Mouse (Mus musculus) limb, embryonic 13.5 days (tissue): ENCODE measurements around the gene Sec1. TPM values are rescaled to one million over a fixed set of nuclear protein-coding genes. Genes with fewer than 3 reads are reported as not detected.
"Not testable (repeated sequence)": the region's sequence is repeated elsewhere in the genome, so short reads cannot be mapped to it uniquely, and the experiment has no call there.

Experiments used
- ATAC-seq: fragments of 200-750 bp; cut with Nextera tagmentation; 2 replicates; pipeline ENCODE4 v1.8.0; 2017; ENCODE audit warnings: low read depth, moderate number of reproducible peaks, moderate TSS enrichment; ENCODE audit not compliant: low FRiP score
- H3K27ac ChIP-seq: fragments of 300-500 bp; sonication (generic); 2 replicates; pipeline ENCODE4 v1.5.1; 2015; ENCODE audit warnings: inconsistent platforms, mild to moderate bottlenecking, moderate library complexity
- H3K27me3 ChIP-seq: fragments of 300-500 bp; sonication (generic); 2 replicates; pipeline ENCODE4 v1.6.1; 2015; ENCODE audit warnings: mild to moderate bottlenecking, inconsistent platforms
- H3K36me3 ChIP-seq: fragments of 300-500 bp; sonication (generic); 2 replicates; pipeline ENCODE4 v1.6.1; 2015; ENCODE audit warnings: inconsistent platforms, mild to moderate bottlenecking, moderate library complexity
- H3K4me1 ChIP-seq: fragments of 300-500 bp; sonication (generic); 2 replicates; pipeline ENCODE4 v1.6.1; 2015; ENCODE audit warnings: inconsistent platforms
- H3K4me2 ChIP-seq: fragments of 300-500 bp; sonication (generic); replicated peaks from 2 replicates; pipeline ENCODE4 v1.6.1; 2015; ENCODE audit warnings: inconsistent platforms, mild to moderate bottlenecking, moderate library complexity
- H3K4me3 ChIP-seq: fragments of 300-500 bp; sonication (generic); 2 replicates; pipeline ENCODE4 v1.5.1; 2015; ENCODE audit warnings: moderate library complexity, mild to moderate bottlenecking, inconsistent platforms
- H3K9ac ChIP-seq: fragments of 300-500 bp; sonication (generic); 2 replicates; pipeline ENCODE4 v1.6.1; 2015; ENCODE audit warnings: mild to moderate bottlenecking, inconsistent platforms
- H3K9me3 ChIP-seq: fragments of 300-500 bp; sonication (generic); 2 replicates; pipeline ENCODE4 v1.6.1; 2016; ENCODE audit warnings: inconsistent platforms
- WGBS: fragments of 180-500 bp; shearing (Covaris S2); methylation state at CpG from one replicate; pipeline ENCODE4 v1.1.7; 2015; 5-methylcytosine and 5-hydroxymethylcytosine counted together
- polyA plus RNA-seq: library from polyadenylated mRNA; unstranded; fragments of >200 nt; fragmentation: Nextera tagmentation; extraction: Ambion mirVana; gene quantifications from 2 replicates; pipeline ENCODE4 v1.2.1, GENCODE M21; 2015

The Sec1 gene
- polyA plus RNA-seq, 1 experiment from 2014 or later, result 0.45 TPM

DNA sequence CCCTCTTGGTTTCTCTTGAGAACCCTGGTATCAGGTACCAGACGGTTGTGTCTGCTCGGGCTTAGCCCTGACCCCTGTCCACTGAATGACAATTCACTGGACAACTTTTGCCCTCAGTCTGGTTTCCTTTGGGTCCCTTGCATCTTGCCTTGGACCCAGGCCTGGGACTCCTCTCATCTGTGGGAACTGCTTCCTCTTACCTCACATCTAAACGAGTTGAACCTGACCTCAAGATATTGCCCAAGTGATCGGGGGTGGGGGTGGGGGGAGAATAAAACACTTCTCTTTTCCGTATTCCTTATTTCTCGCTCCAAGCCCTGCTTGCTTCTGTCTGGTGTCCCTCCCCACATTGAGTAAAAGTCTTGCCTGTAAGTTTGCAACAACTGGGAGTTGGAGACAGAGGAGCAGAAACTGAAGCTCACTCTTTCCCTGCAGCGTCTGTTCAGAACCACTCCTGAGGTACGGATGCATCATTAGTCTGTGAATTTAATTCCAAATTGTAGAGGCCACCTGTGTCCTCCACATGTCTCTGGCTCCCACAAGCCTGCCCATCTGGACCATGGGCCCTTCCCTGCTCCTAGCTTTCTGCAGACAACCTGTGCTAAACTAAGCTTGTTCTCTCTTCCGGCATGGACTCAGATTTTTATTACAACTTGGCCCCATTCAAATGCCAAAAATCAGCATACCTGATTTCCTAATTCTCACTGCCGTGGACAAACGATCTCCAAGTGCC lies 33.3 kb downstream of the Sec1 start:
- WGBS, result 78% methylated on average over 11 of the region's 11 CpGs
- Histone ChIP-seq H3K4me1 (peaks cover 10% of the 10 kb centered on the region; the same call in 1 of the 2 replicates), H3K36me3 (no peaks in the 10 kb centered on the region), H3K4me3 (no peak overlapping the region), H3K9me3 (no peaks in the 10 kb centered on the region), H3K4me2 (no peak overlapping the region), H3K9ac (no peak overlapping the region), H3K27me3 (no peaks in the 10 kb centered on the region), H3K27ac (no peak overlapping the region)
- no peak for ATAC-seq

DNA sequence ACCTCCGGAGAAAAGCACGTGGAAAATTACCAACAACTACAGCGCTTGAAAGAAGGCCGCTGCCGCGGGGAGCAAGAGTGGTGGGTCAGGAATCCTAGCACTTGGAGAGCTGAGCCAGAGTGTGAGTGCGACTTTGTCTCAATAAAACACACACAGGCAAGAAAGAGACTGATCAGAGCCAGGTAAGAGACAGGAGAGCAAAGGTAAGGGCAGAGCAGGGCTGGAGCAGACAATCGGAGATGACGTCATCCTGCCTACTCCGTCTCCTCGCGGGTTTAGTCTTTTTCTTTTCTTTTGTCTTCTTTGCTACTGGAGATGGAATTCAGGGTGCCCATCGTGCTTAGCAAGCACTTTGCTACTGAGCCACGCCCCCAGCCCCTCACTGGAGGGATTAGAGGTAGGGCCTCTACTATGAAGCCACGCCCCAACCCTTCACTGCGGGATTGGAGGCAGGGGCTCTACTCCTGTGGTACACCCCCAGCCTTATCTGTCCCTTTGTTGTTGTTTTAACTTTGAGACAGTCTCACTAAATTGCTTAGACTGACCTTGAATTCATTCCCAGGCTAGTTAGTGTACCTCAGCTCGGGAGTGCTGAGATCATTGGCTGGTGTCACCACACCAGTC lies 39.7 kb downstream of the Sec1 start:
- ATAC-seq, result no peak; the same call in 1 of the 2 replicates
- H3K9ac ChIP-seq, result 0 out of 2 replicates have a peak overlapping the region, but pooled peaks have one; percentile 8
- peak overlapping the region; percentile 11; the same call in 1 of the 2 replicates for H3K4me3 ChIP-seq
- no peaks in the 10 kb centered on the region for H3K27me3 ChIP-seq
- H3K9me3 ChIP-seq, result no peaks in the 10 kb centered on the region
- peaks cover 12% of the 10 kb centered on the region; the same call in 1 of the 2 replicates for H3K4me1 ChIP-seq
- H3K27ac ChIP-seq, result no peak overlapping the region
- H3K4me2 ChIP-seq, result peak overlapping the region; percentile 38
- no peaks in the 10 kb centered on the region for H3K36me3 ChIP-seq
- 35% methylated on average over 17 of the region's 17 CpGs for WGBS

- not testable (repeated sequence) for H3K27me3 ChIP-seq, H3K4me1 ChIP-seq, H3K36me3 ChIP-seq, H3K9me3 ChIP-seq, H3K9ac ChIP-seq, ATAC-seq, H3K27ac ChIP-seq, H3K4me2 ChIP-seq, H3K4me3 ChIP-seq
- WGBS, result 92% methylated on average over 20 of the region's 20 CpGs
Measured at GRCm38 (mm10) chr7:45650484-45650883, 43.7 kb downstream of the Sec1 start.

DNA sequence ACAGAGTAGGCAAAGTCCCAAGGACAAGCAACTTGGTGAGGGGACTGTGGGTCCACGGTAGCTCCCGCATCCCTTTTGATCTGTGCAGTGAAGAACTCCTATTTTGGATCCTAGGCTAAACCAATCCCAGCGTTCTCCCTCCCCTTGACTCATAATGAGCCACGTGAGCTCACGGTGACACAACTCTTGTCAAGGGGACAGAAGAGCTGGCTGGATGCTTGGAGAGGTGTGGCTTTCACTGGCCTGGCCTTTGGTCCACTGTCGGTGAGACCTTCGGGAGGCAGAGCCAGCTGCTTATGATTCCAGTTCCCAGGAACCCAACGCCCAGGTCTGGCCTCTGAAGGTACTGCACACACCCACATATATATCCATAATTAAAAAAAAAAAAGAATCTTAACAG lies 44.9 kb downstream of the Sec1 start:
- no peak overlapping the region for H3K4me2 ChIP-seq
- H3K4me3 ChIP-seq, result no peak overlapping the region
- no peak for ATAC-seq
- H3K9ac ChIP-seq, result no peak overlapping the region
- no peaks in the 10 kb centered on the region for H3K9me3 ChIP-seq
- whole genome bisulfite sequencing, result 77% methylated on average over 8 of the region's 8 CpGs
- no peak overlapping the region for H3K27ac ChIP-seq
- no peaks in the 10 kb centered on the region for H3K27me3 ChIP-seq
- no peaks in the 10 kb centered on the region for H3K36me3 ChIP-seq
- peaks cover 6% of the 10 kb centered on the region for H3K4me1 ChIP-seq

- Histone ChIP-seq H3K9ac (no peak overlapping the region), H3K9me3 (no peaks in the 10 kb centered on the region), H3K4me1 (peaks cover 24% of the 10 kb centered on the region), H3K27me3 (no peaks in the 10 kb centered on the region), H3K36me3 (no peaks in the 10 kb centered on the region), H3K4me2 (no peak overlapping the region), H3K27ac (no peak overlapping the region), H3K4me3 (no peak overlapping the region)
- WGBS, result 81% methylated on average over 4 of the region's 4 CpGs
- no peak for ATAC-seq
Measured at GRCm38 (mm10) chr7:45646671-45647070, 47.5 kb downstream of the Sec1 start.

DNA sequence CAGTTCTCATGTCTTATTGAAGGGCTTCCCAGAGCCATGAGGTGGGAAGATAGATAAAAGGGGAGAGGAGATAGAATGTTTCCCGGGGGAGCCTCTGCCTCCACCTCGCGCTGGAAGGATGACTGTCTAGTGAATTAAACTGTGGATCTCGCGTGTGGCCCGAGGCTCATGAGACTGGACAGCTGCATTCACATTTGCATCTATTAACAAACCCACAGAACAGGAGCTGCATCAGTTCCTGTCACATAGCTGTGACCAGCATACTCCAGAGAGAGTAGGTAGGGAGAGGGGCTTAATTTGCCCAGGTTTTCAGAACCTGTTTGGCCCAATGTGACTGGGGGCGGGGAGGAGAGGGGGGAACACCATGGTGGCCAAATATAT lies 48.6 kb downstream of the Sec1 start:
- Histone ChIP-seq H3K9me3 (no peaks in the 10 kb centered on the region), H3K4me1 (peaks cover 35% of the 10 kb centered on the region), H3K4me3 (no peak overlapping the region), H3K27me3 (no peaks in the 10 kb centered on the region), H3K9ac (no peak overlapping the region), H3K27ac (no peak overlapping the region), H3K36me3 (no peaks in the 10 kb centered on the region), H3K4me2 (no peak overlapping the region)
- ATAC-seq, result no peak
- 87% methylated on average over 7 of the region's 7 CpGs for WGBS

DNA sequence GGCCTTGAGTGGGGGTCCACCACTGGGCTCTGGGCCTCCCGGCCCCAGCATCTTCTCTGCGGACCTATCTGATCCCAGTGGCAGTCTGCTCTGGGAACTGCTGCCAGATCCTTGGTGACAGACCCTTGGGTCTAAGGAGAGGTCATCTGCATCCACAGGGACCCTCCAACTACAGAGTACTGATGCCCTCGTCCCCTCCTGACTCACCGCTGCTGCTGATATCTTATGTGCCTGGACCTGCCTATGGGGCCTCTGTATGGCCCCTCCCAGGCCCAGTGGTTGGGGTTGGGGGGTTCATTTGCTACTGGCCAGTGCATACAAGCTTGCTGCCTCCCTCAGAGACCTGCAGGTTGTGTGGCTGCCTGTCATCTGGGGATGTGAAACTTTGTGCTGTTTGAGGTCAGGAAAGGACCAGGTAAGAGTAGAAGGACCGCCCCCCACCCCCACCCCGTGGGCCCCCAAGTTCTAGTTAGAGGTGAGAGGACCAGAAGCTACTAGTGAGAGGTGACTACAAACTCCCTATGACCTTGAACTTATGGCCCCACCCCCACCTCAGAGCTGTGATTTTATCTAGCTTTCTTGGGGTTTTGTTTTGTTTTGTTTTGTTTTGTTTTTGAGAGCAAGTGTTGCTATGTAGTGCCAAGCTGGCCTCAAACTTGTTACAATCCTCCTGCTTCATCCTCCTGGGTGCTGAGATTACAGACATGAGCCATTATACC lies 49.2 kb downstream of the Sec1 start:
- ATAC-seq, result no peak
- H3K36me3 ChIP-seq, result no peaks in the 10 kb centered on the region
- WGBS, result 61% methylated on average over 6 of the region's 6 CpGs
- H3K4me1 ChIP-seq, result peaks cover 35% of the 10 kb centered on the region
- H3K4me2 ChIP-seq, result peak overlapping the region; percentile 80
- H3K4me3 ChIP-seq, result peak overlapping the region; percentile 43
- H3K9ac ChIP-seq, result 0 out of 2 replicates have a peak overlapping the region, but pooled peaks have one; percentile 57
- no peaks in the 10 kb centered on the region for H3K9me3 ChIP-seq
- no peaks in the 10 kb centered on the region for H3K27me3 ChIP-seq
- H3K27ac ChIP-seq, result 0 out of 2 replicates have a peak overlapping the region, but pooled peaks have one; percentile 84

- H3K36me3 ChIP-seq, result no peaks in the 10 kb centered on the region
- H3K9me3 ChIP-seq, result no peaks in the 10 kb centered on the region
- peak overlapping the region; percentile 57 for H3K9ac ChIP-seq
- H3K27ac ChIP-seq, result peak overlapping the region; percentile 84
- 4% methylated on average over 18 of the region's 18 CpGs for WGBS
- H3K4me3 ChIP-seq, result peak overlapping the region; percentile 43
- no peaks in the 10 kb centered on the region for H3K27me3 ChIP-seq
- peaks cover 35% of the 10 kb centered on the region for H3K4me1 ChIP-seq
- 0 out of 2 replicates have a peak, but pooled peaks have one; percentile 12 for ATAC-seq
- peak overlapping the region; percentile 80 for H3K4me2 ChIP-seq
Measured at GRCm38 (mm10) chr7:45644183-45644582, 50.0 kb downstream of the Sec1 start.

GRCm38 (mm10) chr7:45643441-45644178 lies 50.6 kb downstream of the Sec1 start:
- Histone ChIP-seq H3K27me3 (no peaks in the 10 kb centered on the region), H3K27ac (peak overlapping the region; percentile 94), H3K9me3 (no peaks in the 10 kb centered on the region), H3K9ac (peak overlapping the region; percentile 84), H3K4me2 (peak overlapping the region; percentile 80), H3K36me3 (no peaks in the 10 kb centered on the region), H3K4me3 (peak overlapping the region; percentile 55), H3K4me1 (peaks cover 35% of the 10 kb centered on the region)
- under 1% methylated on average over 28 of the region's 28 CpGs for WGBS
- ATAC-seq, result peak; percentile 91

DNA sequence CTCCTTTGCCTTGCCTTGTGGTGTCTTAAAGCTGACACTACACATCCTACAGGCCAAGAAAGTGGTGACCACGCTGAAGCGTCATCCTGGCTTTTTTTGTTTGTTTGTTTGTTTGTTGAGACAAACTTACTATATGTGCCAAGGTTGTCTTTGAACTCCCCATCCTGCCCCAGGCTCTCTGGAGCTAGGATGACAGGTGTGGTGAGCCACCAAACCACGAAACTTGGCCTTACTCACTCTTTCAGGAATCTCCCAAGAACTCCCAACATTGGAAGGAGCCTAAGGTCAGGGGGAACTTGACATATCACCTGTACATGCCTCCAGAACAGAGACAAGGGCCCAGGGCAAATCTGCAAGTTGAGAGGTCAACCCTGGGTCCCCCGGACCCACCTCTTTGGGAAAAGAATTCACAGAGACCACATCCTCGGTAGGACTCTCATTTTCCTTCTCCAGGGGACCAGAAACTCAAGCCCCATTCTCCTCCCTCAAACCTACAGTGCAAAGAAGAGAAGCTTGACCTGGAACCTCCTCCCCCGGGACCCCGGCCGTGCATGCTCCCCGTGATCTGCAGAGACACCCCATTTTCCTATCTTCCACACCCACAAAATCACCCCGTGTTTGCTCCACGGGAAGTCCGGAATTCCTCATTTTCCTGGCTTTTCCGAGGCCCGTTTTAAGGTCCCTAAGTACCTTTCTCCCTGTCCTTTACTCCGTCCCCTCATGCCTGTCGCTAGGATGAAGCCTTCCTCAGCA lies 51.5 kb downstream of the Sec1 start:
- H3K4me2 ChIP-seq, result peak overlapping the region; percentile 80
- peak overlapping the region; percentile 55 for H3K4me3 ChIP-seq
- peak overlapping the region; percentile 94 for H3K27ac ChIP-seq
- no peaks in the 10 kb centered on the region for H3K27me3 ChIP-seq
- 32% methylated on average over 16 of the region's 16 CpGs for WGBS
- H3K36me3 ChIP-seq, result no peaks in the 10 kb centered on the region
- H3K9ac ChIP-seq, result peak overlapping the region; percentile 84
- H3K4me1 ChIP-seq, result peaks cover 42% of the 10 kb centered on the region
- no peaks in the 10 kb centered on the region for H3K9me3 ChIP-seq
- no peak for ATAC-seq

DNA sequence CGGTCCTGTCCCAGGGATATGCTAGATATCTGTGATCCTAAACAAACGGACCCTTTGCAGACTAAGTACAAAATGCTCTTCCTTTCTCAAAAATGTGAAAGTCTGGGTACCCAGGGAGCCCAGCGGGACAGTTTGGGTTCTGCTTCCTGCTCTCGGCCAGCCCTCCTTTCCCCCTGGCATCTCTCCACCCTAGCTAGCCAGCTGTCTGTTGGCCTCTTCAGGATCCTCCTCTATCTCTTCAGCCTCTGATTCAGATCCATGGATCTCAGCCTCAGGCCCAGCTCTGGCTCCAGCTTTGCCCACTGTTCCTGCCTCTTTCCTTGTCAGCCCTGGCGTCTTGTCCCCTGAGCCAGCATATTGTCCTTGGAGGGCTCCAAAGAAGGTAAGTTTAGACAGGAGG lies 52.1 kb downstream of the Sec1 start:
- Histone ChIP-seq H3K4me1 (peaks cover 43% of the 10 kb centered on the region), H3K9ac (peak overlapping the region; percentile 39), H3K27ac (peak overlapping the region; percentile 94; the same call in 1 of the 2 replicates), H3K9me3 (0 out of 2 replicates have a peak, but pooled peaks cover under 1% of the 10 kb centered on the region), H3K27me3 (no peaks in the 10 kb centered on the region), H3K36me3 (no peaks in the 10 kb centered on the region; the same call in 1 of the 2 replicates), H3K4me2 (peak overlapping the region; percentile 80), H3K4me3 (peak overlapping the region; percentile 55)
- no peak for ATAC-seq
- WGBS, result 81% methylated on average over 5 of the region's 5 CpGs
